Mouse (Mus musculus) spleen, adult 2 months (tissue): Measurements from ENCODE around the gene 4933417A18Rik.

ENCODE experiments used
- CTCF ChIP-seq: fragments of 200-500 bp; IDR thresholded peaks from 2 replicates; pipeline ENCODE4 v1.5.1; 2011; ENCODE audit warnings: mild to moderate bottlenecking, inconsistent platforms; ENCODE audit not compliant: insufficient read depth, insufficient read length, insufficient replicate concordance; ENCODE audit errors: extremely low read depth
- POLR2A ChIP-seq: fragments of 200-500 bp; IDR thresholded peaks from 2 replicates; pipeline ENCODE4 v1.6.1; 2011; ENCODE audit warnings: low read depth, low read length, inconsistent platforms

DNA sequence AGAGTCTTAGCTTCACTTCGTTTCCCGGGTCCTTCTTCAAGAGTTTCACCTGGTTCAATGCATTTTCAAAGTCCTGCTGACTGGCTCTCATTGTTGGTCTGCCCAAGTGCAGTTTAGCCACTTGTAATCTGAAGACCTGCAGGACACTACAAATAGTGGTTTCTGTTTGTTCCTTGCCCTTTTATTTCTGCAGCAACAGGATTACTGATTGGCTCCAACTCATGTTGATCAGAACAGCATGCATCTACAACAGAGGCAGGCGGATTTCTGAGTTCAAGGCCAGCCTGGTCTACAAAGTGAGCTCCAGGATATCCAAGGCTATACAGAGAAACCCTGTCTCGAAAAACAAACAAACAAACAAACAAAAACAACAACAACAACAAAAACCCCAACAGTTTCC, 68.9 kb downstream of the 4933417A18Rik start:
- TF ChIP-seq CTCF (no peak), POLR2A (no peak)
